Mouse (Mus musculus) limb, embryonic 11.5 days (tissue): ENCODE measurements around the gene Kcnh4. TPM values are rescaled to one million over a fixed set of nuclear protein-coding genes. Genes with fewer than 3 reads are reported as not detected.

Experiments
- ATAC-seq: fragments of 200-750 bp; cut with Nextera tagmentation; 2 replicates; pipeline ENCODE4 v1.8.0; 2017; ENCODE audit warnings: low read depth; ENCODE audit not compliant: insufficient number of reproducible peaks, low FRiP score, low TSS enrichment
- DNase-seq: peaks from one replicate; pipeline ENCODE4 v3.0.0-alpha.2; 2015; ENCODE audit warnings: low spot score
- H3K27ac ChIP-seq: fragments of 300-500 bp; sonication (generic); replicated peaks from 2 replicates; pipeline ENCODE4 v1.5.1; 2014; ENCODE audit warnings: low read depth, mild to moderate bottlenecking, low read length
- H3K27me3 ChIP-seq: fragments of 300-500 bp; sonication (generic); 2 replicates; pipeline ENCODE4 v1.6.1; 2014; ENCODE audit warnings: mild to moderate bottlenecking, low read length, mixed read lengths; ENCODE audit not compliant: control insufficient read depth, insufficient read depth
- H3K36me3 ChIP-seq: fragments of 300-500 bp; sonication (generic); 2 replicates; pipeline ENCODE4 v1.6.1; 2014; ENCODE audit warnings: mild to moderate bottlenecking, low read length, moderate library complexity, mixed read lengths; ENCODE audit not compliant: control insufficient read depth, insufficient read depth
- H3K4me1 ChIP-seq: fragments of 300-500 bp; sonication (generic); 2 replicates; pipeline ENCODE4 v1.6.1; 2014; ENCODE audit warnings: low read length, mixed read lengths; ENCODE audit not compliant: control insufficient read depth, insufficient read depth
- H3K4me2 ChIP-seq: fragments of 300-500 bp; sonication (generic); 2 replicates; pipeline ENCODE4 v1.6.1; 2014; ENCODE audit warnings: low read depth, mild to moderate bottlenecking, moderate library complexity; ENCODE audit not compliant: severe bottlenecking
- H3K4me3 ChIP-seq: fragments of 300-500 bp; sonication (generic); 2 replicates; pipeline ENCODE4 v1.5.1; 2014; ENCODE audit warnings: low read depth, low read length
- H3K9ac ChIP-seq: fragments of 300-500 bp; sonication (generic); 2 replicates; pipeline ENCODE4 v1.6.1; 2014; ENCODE audit warnings: mild to moderate bottlenecking, low read length
- H3K9me3 ChIP-seq: fragments of 300-500 bp; sonication (generic); 2 replicates; pipeline ENCODE4 v1.6.1; 2016; ENCODE audit warnings: low read length; ENCODE audit not compliant: control insufficient read depth
- WGBS: fragments of 180-500 bp; shearing (Covaris S2); extraction: QIAGEN DNeasy Blood & Tissue Kit; methylation state at CpG from one replicate; pipeline ENCODE4 v1.1.7; 2014; 5-methylcytosine and 5-hydroxymethylcytosine counted together
- polyA plus RNA-seq: library from polyadenylated mRNA; unstranded; fragments of >200 nt; fragmentation: Nextera tagmentation; extraction: Ambion mirVana; gene quantifications from 2 replicates; pipeline ENCODE4 v1.2.1, GENCODE M21; 2014

Kcnh4 gene
- polyA plus RNA-seq, 1 experiment from 2014 or later = not detected

DNA sequence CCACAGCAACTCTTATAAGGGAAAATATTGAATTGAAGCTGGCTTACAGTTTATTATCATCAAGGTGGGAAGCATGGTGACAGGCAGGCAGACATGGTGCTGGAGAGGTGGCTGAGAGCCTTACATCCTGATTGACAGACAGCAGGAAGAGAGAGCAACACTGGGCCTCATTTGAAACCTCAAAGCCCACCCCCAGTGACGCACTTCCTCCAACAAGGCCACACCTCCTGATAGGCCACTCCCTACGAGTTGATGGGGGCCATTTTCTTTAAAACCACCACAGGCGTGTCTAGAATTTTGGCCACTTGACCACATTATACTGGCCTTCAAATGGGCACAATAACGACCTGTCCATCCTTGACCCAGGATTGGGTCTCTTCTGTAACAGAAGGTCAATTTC lies 14.5 kb upstream of the Kcnh4 start:
- Histone ChIP-seq H3K4me3 (no peak overlapping the region), H3K4me1 (peaks cover 2% of the 10 kb centered on the region; the same call in 1 of the 2 replicates), H3K4me2 (no peak overlapping the region), H3K9me3 (no peaks in the 10 kb centered on the region), H3K27me3 (no peaks in the 10 kb centered on the region), H3K36me3 (no peaks in the 10 kb centered on the region), H3K27ac (no peak overlapping the region), H3K9ac (no peak overlapping the region)
- ATAC-seq (no peak), DNase-seq (no peak)
- 84% methylated on average over 4 of the region's 4 CpGs for WGBS

DNA sequence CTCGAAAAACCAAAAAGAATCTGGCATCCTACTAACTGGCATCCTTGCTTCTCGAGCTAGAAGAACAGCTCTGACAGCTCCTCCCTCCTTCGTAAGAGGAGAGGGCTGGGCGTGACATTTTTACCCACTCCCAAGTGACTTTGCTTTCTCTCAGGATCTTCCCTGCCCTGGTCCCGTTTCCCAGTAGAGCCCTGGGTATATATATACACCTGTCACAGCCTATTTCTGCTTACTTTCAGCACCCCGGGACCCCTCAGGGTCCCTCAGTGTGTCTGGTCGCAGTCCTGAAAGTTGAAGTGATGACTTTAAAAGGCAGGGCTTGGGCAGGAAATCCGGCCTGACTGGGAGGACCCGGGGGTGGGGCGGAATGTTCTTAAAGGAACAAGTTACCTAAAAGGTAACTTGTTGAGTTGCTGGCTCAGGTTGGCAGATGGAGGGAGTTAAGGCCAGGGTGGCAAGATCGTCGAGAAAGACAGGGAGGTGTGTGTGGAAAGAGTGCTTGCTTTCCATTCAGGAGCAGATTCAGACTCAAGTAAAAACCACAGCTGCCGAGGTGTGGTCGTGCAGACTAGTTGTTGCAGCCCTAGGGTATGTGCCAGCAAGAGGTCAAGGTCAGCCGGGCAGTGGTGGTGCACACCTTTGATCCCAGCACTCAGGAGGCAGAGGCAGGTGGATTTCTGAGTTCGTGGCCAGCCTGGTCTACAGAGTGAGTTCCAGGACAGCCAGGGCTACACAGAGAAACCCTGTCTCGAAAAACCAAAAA lies 11.1 kb upstream of the Kcnh4 start, which contains the start of gene Ghdc:
Ghdc (minus strand) TSS at position 312 of the 763 bp plus-strand sequence.
- peak within 1 kb of the TSS; percentile 62 for H3K4me2 ChIP-seq
- WGBS = 18% methylated on average over 17 of the region's 17 CpGs
- H3K4me1 ChIP-seq = peaks cover 2% of the 10 kb centered on the region; the same call in 1 of the 2 replicates
- peak within 1 kb of the TSS; percentile 61 for H3K9ac ChIP-seq
- ATAC-seq (0 out of 2 replicates have a peak, but pooled peaks have one; percentile 31), DNase-seq (peak; percentile 78)
- no peaks in the 10 kb centered on the region for H3K36me3 ChIP-seq
- H3K27ac ChIP-seq = no peak within 1 kb of the TSS
- H3K27me3 ChIP-seq = no peaks in the 10 kb centered on the region
- H3K9me3 ChIP-seq = no peaks in the 10 kb centered on the region
- H3K4me3 ChIP-seq = peak within 1 kb of the TSS; percentile 53

DNA sequence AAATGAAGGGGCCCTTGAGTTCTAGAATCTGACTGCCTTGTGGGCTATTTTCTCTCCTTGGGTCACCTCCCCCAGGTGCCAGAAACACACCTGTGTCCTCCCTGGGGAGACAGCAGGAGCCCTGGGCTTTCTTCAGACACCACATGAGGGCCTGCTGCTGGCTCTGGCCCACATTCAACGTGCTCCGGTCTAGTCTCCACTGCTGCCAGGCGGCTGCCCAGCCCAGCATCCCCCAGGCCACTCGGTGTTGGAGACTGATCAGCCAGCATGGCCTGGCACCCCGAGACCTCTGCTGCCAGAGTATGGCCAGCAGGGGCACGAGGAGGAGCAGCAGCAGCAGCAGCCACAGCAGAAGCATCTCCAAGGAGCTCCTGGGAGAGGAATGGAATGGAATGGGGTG lies 10.2 kb upstream of the Kcnh4 start:
- DNase-seq (no peak), ATAC-seq (no peak)
- Histone ChIP-seq H3K4me1 (peaks cover 2% of the 10 kb centered on the region; the same call in 1 of the 2 replicates), H3K27ac (no peak overlapping the region), H3K27me3 (no peaks in the 10 kb centered on the region), H3K9ac (peak overlapping the region; percentile 30; the same call in 1 of the 2 replicates), H3K36me3 (no peaks in the 10 kb centered on the region), H3K4me2 (peak overlapping the region; percentile 62), H3K4me3 (peak overlapping the region; percentile 53; the same call in 1 of the 2 replicates), H3K9me3 (no peaks in the 10 kb centered on the region)
- WGBS = 66% methylated on average over 6 of the region's 6 CpGs

DNA sequence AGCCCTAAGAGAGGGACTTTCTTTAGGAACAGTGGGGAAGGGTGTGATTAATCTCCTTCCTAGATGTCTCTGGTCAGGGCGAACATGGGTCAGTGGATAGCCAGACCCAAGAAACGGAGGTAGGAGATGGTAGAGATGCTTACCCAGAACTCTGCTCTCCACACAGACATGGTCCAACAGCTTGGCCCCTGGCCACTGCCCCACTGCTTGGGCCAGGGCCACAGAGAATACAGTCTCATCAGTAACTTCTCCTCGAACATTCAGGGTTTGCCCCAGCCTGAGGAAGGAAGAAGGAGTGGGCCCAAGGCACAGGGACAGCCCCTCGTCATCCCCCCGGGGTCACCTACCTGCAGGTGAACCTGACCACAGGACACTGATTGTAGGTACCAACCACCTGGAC lies 8.1 kb upstream of the Kcnh4 start:
- Histone ChIP-seq H3K4me1 (peaks cover 2% of the 10 kb centered on the region; the same call in 1 of the 2 replicates), H3K36me3 (no peaks in the 10 kb centered on the region), H3K9ac (no peak overlapping the region), H3K4me2 (no peak overlapping the region), H3K27me3 (no peaks in the 10 kb centered on the region), H3K9me3 (no peaks in the 10 kb centered on the region), H3K4me3 (no peak overlapping the region), H3K27ac (no peak overlapping the region)
- 91% methylated on average over 5 of the region's 5 CpGs for WGBS
- no peak for DNase-seq
- no peak for ATAC-seq

DNA sequence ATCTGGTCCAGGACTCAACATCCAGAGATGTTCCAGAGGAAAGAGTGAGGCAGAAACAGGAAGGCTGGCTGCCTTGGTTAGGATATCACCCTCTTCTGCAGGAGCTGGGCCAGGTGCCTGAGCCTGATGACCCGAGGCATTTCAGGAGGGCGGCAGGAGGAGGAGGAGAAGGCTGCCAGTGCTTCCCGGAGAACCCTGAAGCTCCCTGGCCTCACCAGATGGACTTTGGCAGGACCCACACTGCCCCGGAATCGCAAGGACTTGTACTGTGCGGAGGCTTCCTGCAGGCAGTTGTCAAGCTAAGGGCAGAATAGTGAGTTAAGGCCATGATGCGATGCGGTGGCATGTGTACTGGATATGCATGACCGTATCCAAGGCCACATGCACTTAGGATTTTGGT lies 7.0 kb upstream of the Kcnh4 start:
- Histone ChIP-seq H3K4me1 (peaks cover 4% of the 10 kb centered on the region; the same call in 1 of the 2 replicates), H3K36me3 (no peaks in the 10 kb centered on the region), H3K9me3 (no peaks in the 10 kb centered on the region), H3K4me3 (no peak overlapping the region), H3K27ac (no peak overlapping the region), H3K9ac (no peak overlapping the region), H3K27me3 (peaks cover 3% of the 10 kb centered on the region; the same call in 1 of the 2 replicates), H3K4me2 (no peak overlapping the region)
- WGBS = 78% methylated on average over 9 of the region's 9 CpGs
- ATAC-seq = no peak
- DNase-seq = no peak

DNA sequence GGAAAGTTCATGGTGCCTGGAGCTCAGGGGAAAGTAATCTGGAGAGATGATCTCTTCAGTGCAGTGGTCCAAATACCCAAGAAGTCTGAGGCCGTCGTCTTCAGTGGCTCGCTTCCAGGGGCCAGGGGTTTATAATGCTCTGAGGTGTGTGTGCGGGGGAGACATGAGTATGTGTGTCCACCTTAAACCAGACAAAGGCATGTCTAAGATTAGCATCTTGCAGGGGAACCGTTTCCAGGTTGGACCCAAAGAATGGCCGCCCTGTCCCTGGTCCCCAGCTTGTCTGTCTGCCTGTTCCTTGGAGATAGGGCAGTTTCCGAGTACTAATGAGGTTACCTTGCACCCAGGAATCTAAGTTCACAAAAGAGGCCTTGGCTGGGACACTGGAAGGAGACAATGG lies 3.1 kb upstream of the Kcnh4 start, which contains the start of gene Hcrt:
Hcrt (minus strand) TSS at position 101 of the 400 bp plus-strand sequence.
- peak within 1 kb of the TSS; percentile 74 for H3K4me2 ChIP-seq
- peaks cover 23% of the 10 kb centered on the region for H3K27me3 ChIP-seq
- H3K27ac ChIP-seq = no peak within 1 kb of the TSS
- no peak for DNase-seq
- H3K9ac ChIP-seq = peak within 1 kb of the TSS; percentile 47
- no peak for ATAC-seq
- no peaks in the 10 kb centered on the region for H3K9me3 ChIP-seq
- 88% methylated on average over 7 of the region's 7 CpGs for WGBS
- H3K4me3 ChIP-seq = peak within 1 kb of the TSS; percentile 32
- no peaks in the 10 kb centered on the region for H3K36me3 ChIP-seq
- peaks cover 6% of the 10 kb centered on the region; the same call in 1 of the 2 replicates for H3K4me1 ChIP-seq

DNA sequence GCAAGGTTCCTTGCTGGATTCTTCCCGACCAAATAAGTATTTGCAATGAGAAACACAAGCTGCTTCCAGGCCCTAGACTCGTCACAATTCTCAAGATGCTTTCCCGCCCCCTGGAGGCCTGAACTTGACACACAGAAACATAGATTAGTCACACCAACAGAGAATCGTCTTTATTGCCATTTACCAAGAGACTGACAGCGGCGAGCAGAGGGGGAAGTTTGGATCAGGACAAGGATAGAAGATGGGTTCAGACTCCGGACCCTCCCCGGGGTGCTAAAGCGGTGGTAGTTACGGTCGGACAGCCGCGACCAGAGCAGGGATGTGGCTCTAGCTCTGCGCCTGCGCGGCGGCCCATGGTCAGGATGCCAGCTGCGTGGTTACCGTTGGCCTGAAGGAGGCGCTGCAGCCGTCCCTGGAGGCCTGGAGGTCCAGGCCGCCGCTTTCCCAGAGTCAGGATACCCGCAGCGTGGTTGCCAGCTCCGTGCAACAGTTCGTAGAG lies 1.9 kb upstream of the Kcnh4 start:
- H3K9me3 ChIP-seq = no peaks in the 10 kb centered on the region
- peaks cover 23% of the 10 kb centered on the region for H3K27me3 ChIP-seq
- H3K36me3 ChIP-seq = no peaks in the 10 kb centered on the region
- peaks cover 6% of the 10 kb centered on the region; the same call in 1 of the 2 replicates for H3K4me1 ChIP-seq
- DNase-seq (peak; percentile 91), ATAC-seq (no peak)
- H3K9ac ChIP-seq = peak overlapping the region; percentile 47
- under 1% methylated on average over 27 of the region's 27 CpGs for WGBS
- peak overlapping the region; percentile 32 for H3K4me3 ChIP-seq
- H3K27ac ChIP-seq = no peak overlapping the region
- H3K4me2 ChIP-seq = peak overlapping the region; percentile 74

DNA sequence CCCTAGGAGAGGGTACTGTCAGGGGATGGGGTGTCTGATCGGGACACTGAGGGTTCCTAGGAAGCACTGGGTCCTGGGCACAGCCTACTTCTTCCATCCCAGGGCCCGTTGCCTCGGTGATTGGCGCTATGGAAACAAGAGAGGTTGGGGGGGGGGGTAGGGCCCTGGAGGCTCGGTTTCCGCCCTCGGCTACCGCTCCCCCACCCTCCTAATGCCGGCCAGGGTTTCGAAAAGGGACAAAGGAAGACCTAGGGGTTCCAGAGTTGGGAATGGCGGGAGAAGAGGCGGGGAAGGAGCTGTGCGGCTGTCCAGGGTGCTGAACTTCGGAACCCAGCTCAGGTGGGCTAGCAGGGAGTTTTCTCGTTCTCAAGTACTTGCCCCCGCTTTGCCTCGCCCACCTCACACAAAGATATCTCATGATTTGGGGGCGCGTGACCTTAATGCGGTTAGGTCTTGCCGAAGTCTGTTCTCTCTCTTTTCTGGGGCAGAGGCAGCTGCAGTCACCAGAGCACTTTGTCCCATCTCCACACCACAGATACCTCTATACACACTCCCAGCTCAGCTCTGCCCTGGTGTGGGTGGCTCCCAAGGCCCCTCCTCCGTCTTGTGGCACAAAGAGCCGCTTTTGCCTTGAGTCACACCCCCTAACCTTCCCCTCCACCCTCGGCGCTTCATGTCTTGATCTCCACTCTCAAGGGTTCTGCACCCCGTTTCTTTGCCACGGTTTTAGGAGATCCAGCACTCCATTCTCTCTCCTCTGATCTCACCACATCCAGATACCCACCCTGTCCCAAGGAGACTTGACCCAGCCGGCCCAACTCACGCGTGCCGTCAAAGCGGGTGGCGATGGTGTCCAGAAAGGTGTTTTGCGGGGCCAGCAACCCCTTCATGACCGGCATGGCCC lies 783 bp downstream of the Kcnh4 start:
- H3K4me3 ChIP-seq = peak overlapping the region; percentile 8; the same call in 1 of the 2 replicates
- peaks cover 23% of the 10 kb centered on the region for H3K27me3 ChIP-seq
- no peaks in the 10 kb centered on the region for H3K36me3 ChIP-seq
- peak overlapping the region; percentile 44; the same call in 1 of the 2 replicates for H3K4me2 ChIP-seq
- H3K9me3 ChIP-seq = no peaks in the 10 kb centered on the region
- H3K27ac ChIP-seq = no peak overlapping the region
- peak; percentile 89 for DNase-seq
- no peak for ATAC-seq
- H3K9ac ChIP-seq = no peak overlapping the region; the same call in 1 of the 2 replicates
- 3% methylated on average over 33 of the region's 35 CpGs for WGBS
- peaks cover 6% of the 10 kb centered on the region; the same call in 1 of the 2 replicates for H3K4me1 ChIP-seq
